Mouse (Mus musculus): Measurements from ENCODE around the gene Pspn. TPM values are rescaled to one million over a fixed set of nuclear protein-coding genes. Genes with fewer than 3 reads are reported as not detected.

The Pspn gene
- polyA plus RNA-seq, 1 experiment from 2014 or later = 0.37 TPM

DNA sequence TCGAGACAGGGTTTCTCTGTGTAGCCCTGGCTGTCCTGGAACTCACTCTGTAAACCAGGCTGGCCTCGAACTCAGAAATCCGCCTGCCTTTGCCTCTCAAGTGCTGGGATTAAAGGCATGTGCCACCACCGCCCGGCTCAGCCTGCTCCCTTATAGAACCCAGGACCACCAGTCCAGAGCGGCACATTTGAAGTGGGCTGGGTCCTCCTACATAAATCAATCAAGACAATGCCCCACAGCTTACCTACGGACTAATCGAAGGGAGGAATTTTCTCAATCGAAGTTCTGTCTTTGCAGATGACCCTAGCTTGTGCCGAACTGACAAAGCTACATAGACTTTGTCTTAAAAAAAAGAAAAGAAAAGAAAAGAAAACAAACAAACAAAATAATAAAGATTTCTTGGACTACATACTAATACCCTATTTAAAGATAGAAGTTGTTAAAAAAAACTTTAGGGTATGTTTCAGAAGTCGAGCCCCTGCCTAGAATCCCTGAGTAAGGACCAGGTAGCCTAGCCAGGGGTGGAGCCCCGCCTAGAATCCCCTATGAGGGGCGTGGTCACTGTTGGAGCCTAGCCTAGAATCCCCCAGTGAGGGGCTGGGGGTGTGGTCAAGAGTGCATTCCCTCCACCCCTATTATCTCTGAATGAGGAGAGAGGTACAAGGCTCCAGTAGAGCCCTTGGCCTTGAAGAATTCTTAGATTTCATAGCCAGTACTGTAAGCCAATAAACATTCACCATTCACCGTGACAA, 25.7 kb downstream of the Pspn start:
- H3K27me3 ChIP-seq (replicated peaks; ENCODE audit: insufficient read depth, low read length) = no peaks in the 10 kb centered on the region
- H3K36me3 ChIP-seq (ENCODE audit: insufficient read depth, low read length) = no peaks in the 10 kb centered on the region
- ATAC-seq (no peak), DNase-seq (ENCODE audit: low spot score) (no peak)
- H3K4me2 ChIP-seq (replicated peaks; ENCODE audit: low read depth, low read length) = no peak overlapping the region
- H3K9ac ChIP-seq (replicated peaks; ENCODE audit: low read depth) = no peak overlapping the region
- H3K4me3 ChIP-seq (ENCODE audit: low read depth, low read length) = no peak overlapping the region
- 57% methylated on average over 12 of the region's 14 CpGs for WGBS
- H3K9me3 ChIP-seq (ENCODE audit: low read length) = no peaks in the 10 kb centered on the region
- no peak overlapping the region for H3K27ac ChIP-seq (ENCODE audit: low read length)
- TF ChIP-seq EP300 (IDR thresholded peaks at IDR 0.05) (no peak), CTCF (IDR thresholded peaks at IDR 0.05) (no peak)
- no peaks in the 10 kb centered on the region for H3K4me1 ChIP-seq (ENCODE audit: insufficient read depth, low read depth, low read length)

DNA sequence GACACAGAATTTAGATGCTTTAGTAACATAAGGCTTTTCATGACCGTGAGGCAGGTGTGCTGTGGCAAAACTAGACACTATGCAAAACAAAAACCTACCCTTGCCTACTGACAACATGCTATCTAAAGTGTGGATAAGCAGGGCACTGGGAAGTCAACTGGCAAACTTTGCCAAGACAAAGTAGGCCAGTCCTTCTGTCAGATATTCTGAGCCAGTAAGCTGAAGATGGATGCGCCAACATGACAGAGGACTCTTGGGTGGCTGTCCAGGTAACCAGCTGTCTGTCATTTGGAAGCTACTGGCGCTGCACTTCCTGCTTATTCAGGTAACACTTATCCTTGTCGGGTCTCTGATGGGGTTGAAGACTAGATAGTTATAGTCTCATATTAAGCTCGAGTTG, 29.7 kb downstream of the Pspn start:
- DNase-seq (ENCODE audit: low spot score) (no peak), ATAC-seq (no peak)
- Histone ChIP-seq H3K27me3 (replicated peaks; ENCODE audit: insufficient read depth, low read length) (no peaks in the 10 kb centered on the region), H3K27ac (ENCODE audit: low read length) (no peak overlapping the region), H3K4me3 (ENCODE audit: low read depth, low read length) (no peak overlapping the region), H3K9ac (replicated peaks; ENCODE audit: low read depth) (no peak overlapping the region), H3K36me3 (ENCODE audit: insufficient read depth, low read length) (no peaks in the 10 kb centered on the region), H3K4me2 (replicated peaks; ENCODE audit: low read depth, low read length) (no peak overlapping the region), H3K9me3 (ENCODE audit: low read length) (no peaks in the 10 kb centered on the region), H3K4me1 (ENCODE audit: insufficient read depth, low read depth, low read length) (no peaks in the 10 kb centered on the region)
- WGBS = 60% methylated on average over 5 of the region's 5 CpGs
- TF ChIP-seq EP300 (IDR thresholded peaks at IDR 0.05) = no peak
- no peak for TF ChIP-seq CTCF (IDR thresholded peaks at IDR 0.05)

DNA sequence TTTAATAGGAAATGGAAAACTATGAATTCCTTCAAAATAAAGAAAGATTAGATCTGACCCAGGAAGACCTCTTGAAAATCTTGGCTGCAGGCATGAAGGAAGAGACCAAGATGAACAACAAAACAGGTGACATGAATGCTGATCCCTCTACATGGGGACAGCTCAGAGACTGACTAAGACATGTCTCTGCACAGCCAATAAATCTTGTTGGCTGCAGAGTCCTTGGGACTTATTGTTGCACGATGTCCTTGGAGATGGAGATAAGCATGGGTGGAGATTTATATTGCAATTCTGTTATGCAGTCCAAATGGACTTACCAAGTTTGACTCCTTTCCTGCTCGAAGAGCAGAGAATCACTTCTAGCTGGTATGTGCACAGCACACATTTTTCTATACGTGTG, 30.5 kb downstream of the Pspn start:
- no peaks in the 10 kb centered on the region for H3K27me3 ChIP-seq (replicated peaks; ENCODE audit: insufficient read depth, low read length)
- H3K4me3 ChIP-seq (ENCODE audit: low read depth, low read length) = no peak overlapping the region
- WGBS = 53% methylated on average over 3 of the region's 3 CpGs
- no peak overlapping the region for H3K9ac ChIP-seq (replicated peaks; ENCODE audit: low read depth)
- H3K4me1 ChIP-seq (ENCODE audit: insufficient read depth, low read depth, low read length) = no peaks in the 10 kb centered on the region
- H3K4me2 ChIP-seq (replicated peaks; ENCODE audit: low read depth, low read length) = no peak overlapping the region
- no peaks in the 10 kb centered on the region for H3K36me3 ChIP-seq (ENCODE audit: insufficient read depth, low read length)
- H3K27ac ChIP-seq (ENCODE audit: low read length) = no peak overlapping the region
- DNase-seq (ENCODE audit: low spot score) (no peak), ATAC-seq (no peak)
- no peaks in the 10 kb centered on the region for H3K9me3 ChIP-seq (ENCODE audit: low read length)
- TF ChIP-seq CTCF (IDR thresholded peaks at IDR 0.05) (no peak), EP300 (IDR thresholded peaks at IDR 0.05) (no peak)

DNA sequence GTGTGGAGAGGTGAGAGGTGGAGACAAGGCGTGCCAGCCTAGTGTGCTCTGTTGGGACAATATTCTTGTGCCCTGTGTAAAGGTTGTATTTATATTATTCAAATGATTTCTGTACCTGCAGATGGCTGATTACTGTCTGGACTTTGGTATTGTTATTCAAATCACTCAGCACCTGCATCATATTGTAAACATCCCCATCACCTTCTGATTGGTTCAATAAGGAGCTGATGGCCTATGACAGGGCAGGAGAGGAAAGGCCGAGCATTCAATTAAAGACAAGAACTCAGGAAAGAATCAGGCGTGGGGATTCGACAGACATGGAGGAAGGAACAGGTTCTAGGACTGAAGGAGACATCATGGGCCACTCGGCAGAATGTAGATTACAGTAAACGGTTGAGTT, 36.2 kb downstream of the Pspn start:
- H3K36me3 ChIP-seq (ENCODE audit: insufficient read depth, low read length) = no peaks in the 10 kb centered on the region
- no peaks in the 10 kb centered on the region for H3K27me3 ChIP-seq (replicated peaks; ENCODE audit: insufficient read depth, low read length)
- TF ChIP-seq CTCF (IDR thresholded peaks at IDR 0.05) (no peak), EP300 (IDR thresholded peaks at IDR 0.05) (no peak)
- no peaks in the 10 kb centered on the region for H3K9me3 ChIP-seq (ENCODE audit: low read length)
- DNase-seq (ENCODE audit: low spot score) = no peak
- no peak overlapping the region for H3K4me3 ChIP-seq (ENCODE audit: low read depth, low read length)
- no peak overlapping the region for H3K9ac ChIP-seq (replicated peaks; ENCODE audit: low read depth)
- H3K4me1 ChIP-seq (ENCODE audit: insufficient read depth, low read depth, low read length) = no peaks in the 10 kb centered on the region
- 68% methylated on average over 6 of the region's 6 CpGs for WGBS
- no peak overlapping the region for H3K4me2 ChIP-seq (replicated peaks; ENCODE audit: low read depth, low read length)
- H3K27ac ChIP-seq (ENCODE audit: low read length) = no peak overlapping the region
- ATAC-seq = no peak

DNA sequence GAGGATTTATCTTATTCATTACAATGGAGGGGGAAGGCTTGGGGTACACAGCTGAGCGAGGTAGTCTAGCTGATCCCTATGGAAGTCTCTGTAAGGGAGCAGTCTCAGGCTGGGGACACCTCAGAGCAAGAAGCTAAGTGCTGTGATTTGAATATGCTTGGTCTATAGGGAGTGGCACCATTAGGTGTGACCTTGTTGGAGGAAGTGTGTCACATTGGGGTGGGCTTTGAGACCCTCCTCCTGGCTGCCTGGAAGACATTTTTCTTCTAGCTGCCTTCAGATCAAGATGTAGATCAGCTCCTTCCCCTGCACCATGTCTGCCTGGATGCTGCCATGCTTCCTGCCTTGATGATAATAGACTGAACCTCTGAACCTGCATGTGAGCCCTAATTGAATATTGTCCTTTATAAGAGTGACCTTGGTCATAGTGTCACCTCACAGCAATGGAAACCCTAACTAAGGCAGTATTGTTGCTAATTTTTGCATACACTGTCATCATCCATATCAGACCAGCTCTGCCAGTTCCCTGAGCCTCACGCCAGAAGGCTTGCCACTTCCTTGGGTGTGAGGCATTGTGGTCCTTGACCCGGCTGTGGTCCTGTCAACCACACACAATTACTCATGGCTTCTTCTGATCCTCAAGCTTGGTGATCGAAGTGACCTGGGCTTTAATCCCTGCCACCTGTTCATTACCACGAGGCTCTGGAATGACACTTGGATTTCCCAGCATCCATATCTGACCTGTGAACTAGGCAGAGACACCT, 37.0 kb downstream of the Pspn start:
- Histone ChIP-seq H3K27me3 (replicated peaks; ENCODE audit: insufficient read depth, low read length) (no peaks in the 10 kb centered on the region), H3K4me3 (ENCODE audit: low read depth, low read length) (no peak overlapping the region), H3K36me3 (ENCODE audit: insufficient read depth, low read length) (no peaks in the 10 kb centered on the region), H3K27ac (ENCODE audit: low read length) (no peak overlapping the region), H3K4me1 (ENCODE audit: insufficient read depth, low read depth, low read length) (no peaks in the 10 kb centered on the region), H3K4me2 (replicated peaks; ENCODE audit: low read depth, low read length) (no peak overlapping the region), H3K9ac (replicated peaks; ENCODE audit: low read depth) (no peak overlapping the region), H3K9me3 (ENCODE audit: low read length) (no peaks in the 10 kb centered on the region)
- TF ChIP-seq EP300 (IDR thresholded peaks at IDR 0.05) (no peak), CTCF (IDR thresholded peaks at IDR 0.05) (no peak)
- WGBS = 64% methylated on average over 5 of the region's 5 CpGs
- DNase-seq (ENCODE audit: low spot score) (no peak), ATAC-seq (no peak)

DNA sequence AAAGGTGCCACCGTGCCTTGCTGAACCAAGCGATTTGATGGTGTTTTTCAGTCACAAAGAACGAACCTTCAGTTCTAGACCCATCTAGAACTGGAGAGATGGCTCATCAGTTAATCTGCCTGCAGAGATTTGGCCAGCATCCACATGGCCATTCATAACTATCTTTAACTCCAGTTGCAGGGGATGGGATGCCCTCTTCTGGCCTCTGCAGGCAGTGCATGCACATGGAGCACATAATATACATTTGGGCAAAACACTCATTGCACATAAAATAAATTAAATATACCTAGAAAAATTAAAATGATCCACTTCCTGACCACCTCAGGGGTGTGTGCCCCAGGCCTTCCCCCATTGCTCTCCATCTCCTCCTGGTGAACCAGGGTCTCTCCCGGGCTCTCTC, 37.9 kb downstream of the Pspn start:
- Histone ChIP-seq H3K27me3 (replicated peaks; ENCODE audit: insufficient read depth, low read length) (no peaks in the 10 kb centered on the region), H3K4me2 (replicated peaks; ENCODE audit: low read depth, low read length) (no peak overlapping the region), H3K4me1 (ENCODE audit: insufficient read depth, low read depth, low read length) (no peaks in the 10 kb centered on the region), H3K9ac (replicated peaks; ENCODE audit: low read depth) (no peak overlapping the region), H3K9me3 (ENCODE audit: low read length) (no peaks in the 10 kb centered on the region), H3K36me3 (ENCODE audit: insufficient read depth, low read length) (no peaks in the 10 kb centered on the region), H3K27ac (ENCODE audit: low read length) (no peak overlapping the region), H3K4me3 (ENCODE audit: low read depth, low read length) (no peak overlapping the region)
- ATAC-seq (no peak), DNase-seq (ENCODE audit: low spot score) (no peak)
- TF ChIP-seq EP300 (IDR thresholded peaks at IDR 0.05) (no peak), CTCF (IDR thresholded peaks at IDR 0.05) (peak; percentile 28; the same call in 1 of the 2 replicates)
- 88% methylated on average over 4 of the region's 4 CpGs for WGBS
